Mouse (Mus musculus) G1E (cell line): ENCODE data around the gene Nexn.

ENCODE experiments used
- CTCF ChIP-seq: IDR thresholded peaks from 2 replicates; pipeline ENCODE4 v1.5.1; 2012; ENCODE audit warnings: low read depth, low read length, inconsistent platforms, mixed read lengths
- POLR2AphosphoS5 ChIP-seq: IDR thresholded peaks from 2 replicates; pipeline ENCODE4 v1.6.1; 2012; ENCODE audit warnings: low read depth, low read length, inconsistent platforms; ENCODE audit not compliant: insufficient replicate concordance

DNA sequence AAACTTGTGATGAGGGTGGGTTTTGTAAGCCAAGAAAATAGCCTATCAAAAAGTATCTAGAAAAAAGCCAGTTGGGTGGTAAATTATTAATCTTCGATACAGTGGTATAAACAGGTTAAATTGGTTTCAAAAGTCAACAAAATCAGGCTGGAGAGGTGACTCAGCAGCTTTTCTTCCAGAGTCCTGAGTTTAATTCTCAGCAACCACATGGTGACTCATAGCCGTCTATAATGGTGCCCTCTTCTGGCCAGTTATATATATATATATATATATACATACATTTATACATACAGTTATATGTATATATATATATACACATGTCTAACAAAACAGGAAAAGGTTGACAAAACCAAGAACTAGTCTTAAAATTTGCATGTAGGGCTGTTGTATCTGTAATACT, 27.3 kb downstream of the Nexn start:
- TF ChIP-seq CTCF = no peak
- TF ChIP-seq POLR2AphosphoS5 = no peak
